Mouse (Mus musculus) limb, embryonic 13.5 days (tissue): Measurements from ENCODE around the gene Zbtb5. TPM values are rescaled to one million over a fixed set of nuclear protein-coding genes. Genes with fewer than 3 reads are reported as not detected.
"Not testable (repeated sequence)": the region's sequence is repeated elsewhere in the genome, so short reads cannot be mapped to it uniquely, and the experiment has no call there.

Experiments used
- ATAC-seq: fragments of 200-750 bp; cut with Nextera tagmentation; 2 replicates; pipeline ENCODE4 v1.8.0; 2017; ENCODE audit warnings: low read depth, moderate number of reproducible peaks, moderate TSS enrichment; ENCODE audit not compliant: low FRiP score
- H3K27ac ChIP-seq: fragments of 300-500 bp; sonication (generic); 2 replicates; pipeline ENCODE4 v1.5.1; 2015; ENCODE audit warnings: inconsistent platforms, mild to moderate bottlenecking, moderate library complexity
- H3K27me3 ChIP-seq: fragments of 300-500 bp; sonication (generic); 2 replicates; pipeline ENCODE4 v1.6.1; 2015; ENCODE audit warnings: mild to moderate bottlenecking, inconsistent platforms
- H3K36me3 ChIP-seq: fragments of 300-500 bp; sonication (generic); 2 replicates; pipeline ENCODE4 v1.6.1; 2015; ENCODE audit warnings: inconsistent platforms, mild to moderate bottlenecking, moderate library complexity
- H3K4me1 ChIP-seq: fragments of 300-500 bp; sonication (generic); 2 replicates; pipeline ENCODE4 v1.6.1; 2015; ENCODE audit warnings: inconsistent platforms
- H3K4me2 ChIP-seq: fragments of 300-500 bp; sonication (generic); replicated peaks from 2 replicates; pipeline ENCODE4 v1.6.1; 2015; ENCODE audit warnings: inconsistent platforms, mild to moderate bottlenecking, moderate library complexity
- H3K4me3 ChIP-seq: fragments of 300-500 bp; sonication (generic); 2 replicates; pipeline ENCODE4 v1.5.1; 2015; ENCODE audit warnings: moderate library complexity, mild to moderate bottlenecking, inconsistent platforms
- H3K9ac ChIP-seq: fragments of 300-500 bp; sonication (generic); 2 replicates; pipeline ENCODE4 v1.6.1; 2015; ENCODE audit warnings: mild to moderate bottlenecking, inconsistent platforms
- H3K9me3 ChIP-seq: fragments of 300-500 bp; sonication (generic); 2 replicates; pipeline ENCODE4 v1.6.1; 2016; ENCODE audit warnings: inconsistent platforms
- WGBS: fragments of 180-500 bp; shearing (Covaris S2); methylation state at CpG from one replicate; pipeline ENCODE4 v1.1.7; 2015; 5-methylcytosine and 5-hydroxymethylcytosine counted together
- polyA plus RNA-seq: library from polyadenylated mRNA; unstranded; fragments of >200 nt; fragmentation: Nextera tagmentation; extraction: Ambion mirVana; gene quantifications from 2 replicates; pipeline ENCODE4 v1.2.1, GENCODE M21; 2015

Gene Zbtb5
- polyA plus RNA-seq, 1 experiment from 2014 or later = 30.6 TPM

- H3K9ac ChIP-seq = no peak overlapping the region
- no peak overlapping the region for H3K27ac ChIP-seq
- no peak for ATAC-seq
- 0 out of 2 replicates have a peak, but pooled peaks cover 3% of the 10 kb centered on the region for H3K9me3 ChIP-seq
- H3K4me2 ChIP-seq = no peak overlapping the region
- WGBS = 88% methylated on average over 9 of the region's 9 CpGs
- H3K27me3 ChIP-seq = no peaks in the 10 kb centered on the region
- H3K36me3 ChIP-seq = no peaks in the 10 kb centered on the region
- H3K4me3 ChIP-seq = no peak overlapping the region
- H3K4me1 ChIP-seq = no peaks in the 10 kb centered on the region
Observed at GRCm38 (mm10) chr4:44958776-44959175, 53.4 kb downstream of the Zbtb5 start.

GRCm38 (mm10) chr4:44953041-44953440 is 59.2 kb downstream of the Zbtb5 start:
- Histone ChIP-seq H3K9me3 (no peaks in the 10 kb centered on the region), H3K9ac (no peak overlapping the region), H3K36me3 (no peaks in the 10 kb centered on the region), H3K4me3 (no peak overlapping the region), H3K27me3 (no peaks in the 10 kb centered on the region), H3K27ac (no peak overlapping the region), H3K4me1 (no peaks in the 10 kb centered on the region), H3K4me2 (no peak overlapping the region)
- 65% methylated on average over 9 of the region's 9 CpGs for WGBS
- ATAC-seq = no peak

- Histone ChIP-seq H3K4me1 (no peaks in the 10 kb centered on the region), H3K4me3 (no peak overlapping the region), H3K9me3 (no peaks in the 10 kb centered on the region), H3K36me3 (no peaks in the 10 kb centered on the region), H3K27ac (no peak overlapping the region), H3K4me2 (no peak overlapping the region), H3K9ac (no peak overlapping the region), H3K27me3 (no peaks in the 10 kb centered on the region)
- WGBS = 84% methylated on average over 1 of the region's 1 CpGs
- no peak for ATAC-seq
Observed at GRCm38 (mm10) chr4:44948314-44948713, 63.9 kb downstream of the Zbtb5 start.

- Histone ChIP-seq H3K9me3 (no peaks in the 10 kb centered on the region), H3K27me3 (no peaks in the 10 kb centered on the region), H3K9ac (no peak overlapping the region), H3K36me3 (no peaks in the 10 kb centered on the region), H3K27ac (no peak overlapping the region), H3K4me2 (no peak overlapping the region), H3K4me3 (no peak overlapping the region), H3K4me1 (no peaks in the 10 kb centered on the region)
- ATAC-seq = no peak
- WGBS = 89% methylated on average over 5 of the region's 5 CpGs
Observed at GRCm38 (mm10) chr4:44947464-44947863, 64.7 kb downstream of the Zbtb5 start.

GRCm38 (mm10) chr4:44946126-44946525 is 66.1 kb downstream of the Zbtb5 start:
- H3K36me3 ChIP-seq, H3K27ac ChIP-seq, H3K9ac ChIP-seq, H3K9me3 ChIP-seq, H3K4me2 ChIP-seq, H3K4me3 ChIP-seq, ATAC-seq, H3K4me1 ChIP-seq, H3K27me3 ChIP-seq: not testable (repeated sequence)
- WGBS = 95% methylated on average over 2 of the region's 2 CpGs

- no peak for ATAC-seq
- no peaks in the 10 kb centered on the region for H3K27me3 ChIP-seq
- no peak overlapping the region for H3K4me3 ChIP-seq
- no peak overlapping the region for H3K4me2 ChIP-seq
- no peaks in the 10 kb centered on the region for H3K36me3 ChIP-seq
- no peak overlapping the region for H3K27ac ChIP-seq
- H3K9me3 ChIP-seq = no peaks in the 10 kb centered on the region
- WGBS = 76% methylated on average over 10 of the region's 10 CpGs
- no peak overlapping the region for H3K9ac ChIP-seq
- no peaks in the 10 kb centered on the region for H3K4me1 ChIP-seq
Observed at GRCm38 (mm10) chr4:44944426-44945075, 67.7 kb downstream of the Zbtb5 start.

- no peak overlapping the region for H3K4me3 ChIP-seq
- no peaks in the 10 kb centered on the region for H3K27me3 ChIP-seq
- H3K27ac ChIP-seq = no peak overlapping the region
- no peak for ATAC-seq
- no peaks in the 10 kb centered on the region for H3K9me3 ChIP-seq
- H3K36me3 ChIP-seq = no peaks in the 10 kb centered on the region
- H3K4me2 ChIP-seq = no peak overlapping the region
- no peak overlapping the region for H3K9ac ChIP-seq
- WGBS = 88% methylated on average over 6 of the region's 6 CpGs
- H3K4me1 ChIP-seq = no peaks in the 10 kb centered on the region
Observed at GRCm38 (mm10) chr4:44943480-44943879, 68.7 kb downstream of the Zbtb5 start.

- Histone ChIP-seq H3K27me3 (no peaks in the 10 kb centered on the region), H3K9me3 (no peaks in the 10 kb centered on the region), H3K9ac (no peak overlapping the region), H3K27ac (no peak overlapping the region), H3K4me1 (no peaks in the 10 kb centered on the region), H3K36me3 (no peaks in the 10 kb centered on the region), H3K4me3 (no peak overlapping the region), H3K4me2 (no peak overlapping the region)
- no peak for ATAC-seq
- 80% methylated on average over 1 of the region's 1 CpGs for WGBS
Observed at GRCm38 (mm10) chr4:44942237-44942636, 70.0 kb downstream of the Zbtb5 start.

Other genes starting within 250 kb of the Zbtb5 start
- gene Grhpr, start 31.0 kb downstream of the Zbtb5 start, polyA plus RNA-seq = 58.2 TPM in 2 replicates
- 43.9 and 44.6 TPM in 2 replicates for gene Polr1e, start 6.2 kb upstream of the Zbtb5 start, polyA plus RNA-seq
- gene Fbxo10, start 72.2 kb upstream of the Zbtb5 start, polyA plus RNA-seq = 17.9 and 19.2 TPM in 2 replicates
- gene Tomm5, start 95.7 kb upstream of the Zbtb5 start, polyA plus RNA-seq = 213 and 223 TPM in 2 replicates
- 2.8 and 4.6 TPM in 2 replicates for gene Frmpd1, start 172.5 kb upstream of the Zbtb5 start, polyA plus RNA-seq